Mouse (Mus musculus): ENCODE measurements around the gene Esrrg.

Esrrg gene

DNA sequence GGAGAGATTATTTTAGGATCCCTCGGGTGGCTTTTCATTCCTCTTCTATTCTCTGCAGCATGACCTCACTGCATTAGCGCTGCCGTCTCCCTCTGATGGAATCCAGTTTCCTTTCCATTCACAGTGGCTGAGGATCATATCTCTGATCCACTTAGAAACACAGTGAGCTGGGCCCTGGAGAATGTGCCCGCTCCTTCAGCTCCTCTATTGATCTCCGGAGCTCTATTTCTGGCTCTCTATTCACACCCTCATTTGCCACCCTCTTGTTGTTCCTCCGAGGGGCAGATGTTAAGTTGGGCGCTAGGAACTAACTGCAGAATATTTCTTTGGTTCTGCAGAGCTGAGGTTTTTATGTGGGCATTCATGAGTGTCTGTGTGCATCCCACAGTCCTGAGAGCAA is 228.3 kb downstream of the Esrrg start:
- DNase-seq, result no peak

DNA sequence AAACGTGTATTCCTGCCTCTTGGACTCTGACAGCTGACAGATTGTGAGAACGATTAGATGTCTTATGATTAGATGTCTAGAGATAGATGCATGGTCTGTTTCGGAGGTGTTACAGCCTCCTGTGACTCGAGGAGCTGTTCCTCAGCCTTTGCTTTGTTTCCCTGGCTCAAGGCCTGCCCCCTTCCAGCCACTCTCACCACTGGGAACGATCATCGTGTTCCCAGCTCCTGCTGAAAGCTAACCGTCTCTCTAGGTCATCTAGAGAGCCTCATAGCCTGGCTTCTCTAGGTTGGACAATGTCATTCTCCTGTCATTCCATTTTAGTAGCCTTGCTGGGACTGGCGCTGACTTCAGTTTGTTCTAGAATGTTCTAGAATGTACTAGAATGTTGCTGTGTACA is 233.0 kb downstream of the Esrrg start:
- no peak for DNase-seq

DNA sequence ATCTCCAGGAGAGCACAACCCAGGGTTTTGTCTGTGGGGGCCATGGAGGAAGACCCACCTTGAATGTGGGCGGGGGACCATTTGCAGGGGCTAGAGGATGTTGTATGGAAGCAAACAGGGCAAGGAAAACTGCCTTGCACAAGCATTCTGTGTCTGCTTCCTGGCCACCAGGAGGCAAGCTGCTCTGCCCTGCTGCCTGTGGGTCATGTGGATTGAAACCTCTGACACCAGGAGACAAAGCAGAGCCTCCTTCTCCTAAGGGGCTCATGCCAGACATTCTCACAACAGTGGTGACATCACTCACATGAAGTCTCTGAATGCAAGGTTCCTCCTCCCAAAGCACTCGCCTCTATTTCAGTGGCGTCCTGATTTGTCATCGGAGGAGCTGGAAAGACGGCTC is 234.1 kb downstream of the Esrrg start:
- no peak for DNase-seq

DNA sequence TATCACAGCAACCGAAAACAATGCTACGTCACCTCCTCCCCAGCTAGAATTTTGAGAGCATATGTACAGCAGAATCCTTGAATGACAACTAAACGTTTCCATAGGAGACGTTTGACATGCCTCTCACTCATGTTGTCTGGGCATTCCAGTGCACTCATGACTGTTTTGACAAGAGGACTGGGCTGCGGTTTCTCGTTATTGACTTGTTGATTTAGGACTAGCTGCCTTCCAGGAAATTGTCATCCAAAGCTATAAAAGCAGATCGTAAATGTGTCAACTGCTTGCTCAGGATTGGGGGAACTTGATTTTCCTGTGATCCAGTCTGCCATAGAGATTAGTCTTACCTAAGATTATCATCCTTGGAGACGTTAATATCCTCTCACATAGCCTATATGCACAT is 245.6 kb downstream of the Esrrg start:
- DNase-seq, result no peak

DNA sequence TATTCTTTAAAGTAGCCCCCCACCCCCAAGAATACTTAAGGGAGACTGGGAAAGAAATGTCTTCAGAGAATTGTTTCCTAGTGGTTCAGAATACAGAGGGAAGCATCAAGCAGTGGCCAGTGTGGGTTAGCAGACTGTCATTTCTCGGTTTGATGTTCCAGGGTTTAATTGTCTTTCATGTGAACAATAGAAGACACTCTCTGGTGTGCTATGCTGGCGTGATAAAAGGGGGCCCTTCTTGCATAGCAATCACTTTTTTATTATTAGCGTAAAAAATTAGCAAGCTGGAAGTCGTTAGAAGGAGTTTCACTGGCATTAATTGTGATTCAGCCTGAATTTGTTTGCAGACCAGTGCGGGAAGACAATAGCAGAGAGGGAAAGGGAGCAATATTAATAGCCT is 253.7 kb downstream of the Esrrg start:
- DNase-seq, result no peak

DNA sequence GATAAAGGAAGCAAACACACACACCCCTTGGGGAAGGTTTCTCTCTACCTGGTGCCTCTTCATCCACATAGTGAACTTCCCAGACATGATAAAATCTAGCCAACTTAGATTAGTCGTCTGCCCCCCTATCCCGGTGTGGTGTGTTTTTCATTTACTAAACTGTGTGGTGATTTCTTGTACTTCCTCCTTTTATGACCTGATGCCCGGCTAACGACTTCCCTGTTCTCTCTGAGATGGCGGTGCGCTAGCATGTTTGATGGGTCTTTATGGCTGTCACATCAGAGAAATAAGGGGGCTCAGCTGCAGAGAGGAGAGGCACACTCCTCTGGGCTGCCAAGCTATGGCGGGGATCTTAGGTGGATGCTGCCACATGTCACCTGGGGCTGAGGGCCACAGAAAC is 259.8 kb downstream of the Esrrg start:
- no peak for DNase-seq

DNA sequence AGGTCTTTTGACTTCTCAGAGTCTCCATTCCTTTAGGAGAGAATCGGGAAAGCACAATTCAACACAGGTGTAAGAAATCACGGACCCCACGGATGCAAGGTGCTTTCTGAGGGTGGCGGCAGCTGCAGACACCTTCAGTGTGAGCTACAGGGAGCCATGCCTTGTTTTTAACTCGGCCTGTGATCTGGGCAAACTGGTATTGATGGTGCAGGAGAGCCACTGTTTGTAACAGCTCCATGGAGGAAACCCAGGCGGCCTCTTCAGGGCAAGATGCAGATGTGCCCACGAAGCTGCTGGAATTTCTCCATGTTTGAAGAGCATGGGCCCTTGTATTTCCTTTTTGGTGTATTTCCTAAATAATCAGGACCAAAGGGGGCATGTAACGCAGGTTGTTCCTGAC is 263.6 kb downstream of the Esrrg start:
- DNase-seq, result no peak

DNA sequence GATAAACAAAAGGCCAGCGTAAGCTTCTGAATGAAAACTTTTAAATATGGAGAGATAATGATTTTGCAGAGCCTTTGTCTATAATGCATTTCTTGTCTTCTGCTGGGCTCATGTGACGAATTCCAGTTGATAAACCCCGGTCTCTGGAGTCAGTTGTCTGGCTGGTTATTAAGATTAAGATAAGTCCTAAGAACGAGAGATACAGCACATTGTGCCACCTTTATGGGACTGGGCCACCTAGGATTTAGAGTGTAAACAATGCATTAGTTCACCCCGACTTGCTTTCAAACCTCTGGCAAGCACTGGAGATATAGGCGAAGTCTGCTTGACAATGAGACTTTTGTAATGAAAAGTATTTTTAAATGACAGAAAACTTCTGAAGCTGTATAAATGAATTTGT is 264.2 kb downstream of the Esrrg start:
- DNase-seq, result no peak

DNA sequence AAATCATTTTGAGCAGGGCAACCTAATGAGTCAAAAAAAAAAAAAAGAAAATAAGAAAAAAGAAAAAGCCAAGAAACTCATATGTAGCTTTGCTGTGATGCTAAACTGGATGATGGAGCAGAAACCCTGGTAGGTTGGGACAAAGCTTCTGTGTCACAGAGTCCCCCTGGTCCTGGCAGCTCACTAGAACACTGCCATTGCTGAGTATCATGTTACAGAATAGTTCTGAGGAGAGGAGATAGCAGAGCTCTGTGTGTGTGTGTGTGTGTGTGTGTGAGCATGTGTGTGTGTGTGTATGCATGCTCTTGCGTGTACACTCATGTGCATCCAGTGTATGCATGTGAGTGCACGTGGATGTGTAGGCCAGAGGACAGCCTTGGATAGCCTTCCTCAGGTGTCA is 265.2 kb downstream of the Esrrg start:
- DNase-seq, result no peak

DNA sequence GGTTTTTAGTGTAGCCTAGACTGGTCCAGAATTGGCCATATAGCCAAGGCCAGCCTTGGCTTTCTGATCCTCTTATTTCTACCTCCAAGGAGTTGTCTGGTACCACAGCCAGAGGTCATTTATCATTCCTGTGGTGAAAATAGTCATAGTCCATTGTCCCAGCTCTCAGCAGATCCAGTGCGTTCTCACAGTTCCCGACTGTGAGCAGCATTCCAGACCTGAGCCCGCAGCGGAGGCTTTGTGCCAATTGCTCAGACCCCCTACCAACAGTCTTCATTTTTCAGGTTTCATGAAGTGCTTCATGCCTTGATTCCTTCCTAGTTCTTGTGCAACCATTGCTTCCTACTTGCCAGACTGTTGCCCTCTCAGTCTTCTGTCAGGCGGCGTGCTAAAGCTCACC is 278.7 kb downstream of the Esrrg start:
- DNase-seq, result no peak

DNA sequence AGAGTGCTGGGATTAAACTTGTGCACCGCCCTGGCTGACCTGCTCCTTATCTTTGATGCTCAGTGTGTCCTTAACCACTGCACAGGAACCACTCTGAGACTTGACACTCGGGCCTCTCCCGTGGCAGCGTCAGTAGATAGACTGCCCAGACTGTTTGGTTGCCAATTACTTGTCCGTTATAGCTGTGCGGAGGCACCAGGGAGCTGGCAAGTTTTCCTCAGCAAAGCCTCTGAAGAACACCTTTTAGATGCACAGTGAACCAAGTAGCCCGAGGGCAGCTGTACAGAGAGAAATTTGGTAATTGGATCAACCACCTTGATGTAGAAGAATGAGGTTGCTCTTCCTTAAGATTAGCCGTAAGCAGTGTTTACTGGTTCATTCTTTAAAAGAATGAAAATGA is 279.6 kb downstream of the Esrrg start:
- no peak for DNase-seq

DNA sequence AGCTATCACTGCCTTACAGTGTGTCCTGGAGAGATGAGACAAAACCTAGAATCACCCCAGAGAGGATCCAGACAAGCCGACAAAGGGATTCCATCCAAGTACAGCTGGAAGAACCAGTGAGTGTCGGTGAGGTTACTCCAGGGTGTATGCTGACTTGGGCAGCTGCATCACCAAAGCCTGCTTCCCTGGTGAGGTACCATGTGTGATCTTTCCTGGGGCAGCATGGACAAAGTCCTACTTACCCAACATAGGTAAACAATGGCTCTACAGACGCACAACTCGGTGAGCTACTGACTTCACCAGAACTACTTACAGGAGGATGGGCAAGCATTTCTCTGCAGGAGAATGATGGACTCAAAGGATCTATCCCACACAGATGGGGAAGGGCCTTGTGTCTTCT is 280.5 kb downstream of the Esrrg start:
- no peak for DNase-seq

DNA sequence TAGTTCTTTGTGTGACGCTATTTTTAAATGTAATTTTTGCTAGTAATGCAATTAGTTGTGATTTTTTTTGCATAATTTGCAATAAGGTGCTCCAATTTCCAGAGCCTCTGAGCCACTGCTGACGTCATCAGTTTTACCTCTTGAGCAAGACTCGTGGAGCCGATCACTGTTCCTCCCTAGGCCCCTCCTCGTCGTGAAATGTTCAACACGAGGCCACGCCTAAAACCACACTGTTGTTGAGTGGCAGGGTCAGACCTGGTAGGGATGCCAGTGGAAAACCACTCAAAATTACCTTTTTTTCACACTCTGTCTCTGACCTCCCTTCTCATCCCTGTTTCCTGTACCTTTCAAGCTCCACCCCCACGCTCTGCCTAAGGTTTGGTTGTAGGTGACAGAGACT is 282.7 kb downstream of the Esrrg start:
- DNase-seq, result no peak

DNA sequence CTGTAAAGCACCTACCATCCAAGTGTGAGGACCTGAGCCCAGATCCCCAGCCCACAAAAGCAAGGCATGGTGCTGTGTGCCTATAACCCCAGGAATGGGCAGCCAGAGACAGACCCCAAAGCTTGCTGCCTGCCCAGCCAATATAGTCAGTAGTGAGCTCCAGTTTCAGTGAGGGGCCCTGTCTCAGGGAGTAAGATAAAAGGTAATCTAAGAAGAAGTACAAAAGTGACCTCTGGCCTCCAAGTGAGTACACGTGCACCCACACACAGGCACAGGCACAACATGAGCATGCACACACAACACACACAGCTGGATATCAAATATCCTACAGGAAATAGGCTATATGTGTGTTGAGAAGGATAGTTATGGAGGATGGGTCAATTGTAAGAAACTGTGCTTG is 286.9 kb downstream of the Esrrg start:
- no peak for DNase-seq

DNA sequence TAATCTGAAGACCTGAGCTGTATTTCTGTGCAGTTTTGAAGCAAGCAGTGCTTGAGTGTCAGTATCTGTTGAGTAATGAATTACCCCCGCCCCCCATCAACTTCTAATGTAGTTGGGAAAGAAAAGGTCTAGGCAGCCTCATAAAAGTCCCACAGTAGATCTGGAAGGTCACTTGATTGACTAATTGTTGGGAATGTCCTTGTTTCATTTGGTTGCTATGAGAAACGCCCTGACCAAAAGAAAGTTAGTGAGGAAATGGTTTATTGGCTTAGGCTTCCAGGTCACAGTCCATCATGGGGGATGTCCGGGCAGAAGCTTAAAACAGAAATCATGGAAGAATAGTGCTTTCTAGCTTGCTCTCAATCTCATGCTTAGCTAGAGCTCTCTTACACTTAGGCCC is 287.7 kb downstream of the Esrrg start:
- no peak for DNase-seq

DNA sequence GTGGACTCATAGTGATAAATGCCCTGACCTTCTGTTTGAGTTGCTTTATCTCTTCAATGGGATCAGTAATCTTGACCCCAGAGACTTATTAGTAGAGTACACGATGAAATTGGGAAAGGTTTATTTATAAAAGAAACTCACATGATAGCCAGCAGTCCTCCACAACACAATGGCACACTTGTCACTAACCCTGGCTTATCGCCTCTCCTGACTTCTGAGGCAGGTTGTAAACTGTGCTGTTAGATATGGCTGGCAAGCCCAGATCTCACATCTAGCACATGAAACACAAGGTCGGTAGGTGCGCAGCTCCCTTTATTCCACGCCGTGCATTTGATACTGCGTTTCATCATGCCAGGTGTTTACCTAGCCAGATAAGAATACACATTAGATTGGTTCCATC is 288.3 kb downstream of the Esrrg start:
- no peak for DNase-seq

DNA sequence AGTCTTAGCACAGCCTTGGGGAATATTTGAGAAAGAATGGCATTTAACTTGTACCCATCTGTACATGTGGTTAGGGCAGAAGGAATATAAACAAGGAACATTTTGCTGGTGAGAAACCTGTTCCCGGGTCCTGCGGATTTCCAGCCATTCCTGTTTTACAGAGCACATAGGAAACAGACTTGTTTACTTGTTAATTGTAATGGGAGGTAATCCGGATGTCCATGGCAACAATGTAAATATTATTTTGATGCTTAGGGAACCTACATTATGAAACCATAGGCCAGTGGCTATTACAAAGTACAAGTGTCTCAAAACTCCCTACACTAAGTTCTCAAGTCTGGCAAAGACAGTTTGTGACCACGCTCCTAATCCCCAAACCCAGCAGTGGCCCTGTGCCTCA is 290.9 kb downstream of the Esrrg start:
- no peak for DNase-seq

DNA sequence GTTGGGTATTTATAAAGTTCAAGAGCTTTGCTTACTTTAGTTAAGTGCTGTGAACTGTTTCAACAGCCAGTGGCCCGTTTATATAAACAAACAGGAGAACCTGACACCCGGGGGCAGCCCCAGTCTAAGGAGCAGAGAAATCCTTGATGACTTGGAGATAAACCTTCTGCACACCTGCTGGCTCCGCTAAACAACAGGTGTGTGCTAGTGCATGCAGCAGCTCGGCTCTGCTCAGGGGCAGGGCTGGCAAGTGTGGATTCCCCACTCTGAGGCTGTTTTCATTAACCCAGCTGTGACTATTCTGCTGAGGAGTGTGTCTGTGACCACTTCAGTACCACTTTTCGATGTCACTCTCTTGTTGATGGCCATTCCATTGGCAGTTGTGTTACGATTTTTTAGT is 292.2 kb downstream of the Esrrg start:
- DNase-seq, result no peak

DNA sequence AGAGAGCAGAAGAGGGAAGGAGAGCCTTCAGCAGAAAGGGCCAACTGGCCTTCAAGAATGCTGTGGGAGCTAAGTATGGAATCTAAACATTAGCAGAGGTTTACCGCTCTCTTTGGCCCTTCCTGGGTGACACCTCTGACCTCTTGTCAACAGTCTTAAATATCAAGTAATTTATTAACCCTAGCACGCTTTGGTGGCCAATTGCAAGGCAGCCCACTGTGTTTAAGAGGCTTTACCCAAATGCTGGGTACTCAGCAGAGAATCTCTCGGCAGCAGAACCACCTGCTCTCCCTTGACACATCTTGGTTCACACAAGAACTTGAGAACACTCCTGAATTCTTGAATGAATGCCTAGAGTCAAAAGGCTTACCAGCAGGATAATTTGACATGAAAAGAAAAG is 293.6 kb downstream of the Esrrg start:
- DNase-seq, result peak; percentile 20

DNA sequence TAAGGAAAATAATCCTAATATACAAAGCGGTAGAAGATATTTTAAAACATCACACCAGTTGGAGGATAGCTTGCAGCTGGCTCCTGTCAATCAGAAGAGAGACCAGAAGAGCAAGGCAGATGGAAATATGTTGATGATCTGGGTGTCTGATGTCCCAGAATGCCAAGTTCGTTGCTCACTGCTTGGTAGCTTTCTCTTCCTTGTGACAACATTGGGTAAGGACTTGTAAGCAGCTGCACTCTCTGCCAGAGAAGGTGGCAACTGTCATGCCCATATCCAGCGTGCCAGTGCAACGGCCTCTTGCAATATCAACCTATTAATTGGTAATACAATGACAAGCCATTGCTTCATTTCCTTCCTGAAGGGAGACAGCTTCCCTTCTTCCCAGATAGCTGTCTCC is 296.1 kb downstream of the Esrrg start:
- no peak for DNase-seq

DNA sequence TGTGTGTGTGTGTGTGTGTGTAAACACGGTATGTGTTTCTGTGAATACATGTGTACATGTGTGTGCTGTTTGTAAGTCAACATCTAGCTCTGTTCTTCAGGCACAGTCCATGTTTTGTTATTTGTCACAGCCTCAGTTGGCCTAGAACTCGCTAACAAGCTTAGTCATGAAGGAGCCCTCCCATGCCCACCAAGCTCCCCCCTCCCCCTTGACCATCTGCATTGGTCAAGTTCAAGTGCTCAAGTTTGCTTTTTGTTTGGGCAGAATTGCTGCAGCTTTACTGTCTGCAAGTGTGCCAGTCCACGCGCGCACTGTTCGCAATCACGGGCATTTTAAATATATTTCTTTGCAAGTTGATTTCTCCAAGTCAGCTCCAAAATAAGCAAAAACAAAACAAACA is 298.8 kb downstream of the Esrrg start:
- DNase-seq, result no peak

DNA sequence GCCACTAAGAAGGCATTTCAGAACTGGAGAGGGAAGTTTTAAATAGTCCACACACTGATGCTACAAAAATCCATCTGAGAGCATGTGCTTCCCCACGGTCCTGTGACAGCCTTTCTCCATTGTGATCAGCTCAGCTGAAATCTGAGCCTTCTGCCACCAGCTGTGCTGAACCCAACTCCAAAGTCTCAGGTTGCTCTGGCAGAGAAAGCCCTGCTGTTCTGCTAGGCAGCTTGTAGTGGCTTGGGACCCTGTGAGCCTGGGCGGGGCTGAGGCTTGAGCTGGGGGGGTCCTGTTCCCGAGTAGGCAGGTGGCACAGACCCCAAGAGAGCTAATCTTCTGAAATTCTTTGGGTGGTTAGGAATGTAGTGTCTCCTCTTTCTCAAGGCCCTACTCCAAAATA is 299.3 kb downstream of the Esrrg start:
- no peak for DNase-seq

DNA sequence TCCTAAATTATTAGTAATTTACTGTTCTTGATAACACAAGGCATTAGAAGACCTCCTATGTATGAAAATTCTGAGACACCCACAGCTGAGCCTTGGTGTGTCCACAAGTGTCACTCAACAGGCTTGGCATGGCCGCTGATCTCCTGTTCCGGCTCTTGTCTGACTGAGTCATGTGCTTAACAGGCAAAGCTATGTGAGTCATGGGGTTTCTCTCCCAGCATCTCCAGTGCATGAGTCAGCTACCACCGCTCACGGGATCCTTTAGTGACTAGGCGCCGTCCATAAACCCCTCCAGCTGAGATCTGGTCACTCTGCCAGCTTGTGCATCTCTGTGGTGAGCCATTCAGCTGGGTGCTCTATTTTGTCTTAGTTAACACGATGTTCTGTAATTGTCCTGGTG is 302.1 kb downstream of the Esrrg start:
- no peak for DNase-seq

DNA sequence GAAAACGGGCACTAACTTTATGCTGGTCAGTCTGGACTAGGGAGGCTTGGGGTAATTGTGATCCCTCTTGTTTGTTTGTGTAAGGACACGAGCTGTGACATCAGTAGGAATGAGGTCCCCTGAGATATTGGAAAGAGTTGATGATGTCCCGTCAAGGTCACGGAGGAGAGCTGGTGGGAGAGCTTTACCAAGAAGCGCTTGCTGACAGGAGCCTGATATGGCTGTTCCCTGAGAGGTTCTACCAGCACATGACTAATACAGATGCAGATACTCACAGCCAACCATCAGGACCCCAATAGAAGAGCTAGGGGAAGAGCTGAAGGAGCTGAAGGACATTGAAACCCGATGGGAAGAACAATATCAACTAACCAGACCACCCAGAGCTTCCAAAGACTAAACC is 302.6 kb downstream of the Esrrg start:
- no peak for DNase-seq

DNA sequence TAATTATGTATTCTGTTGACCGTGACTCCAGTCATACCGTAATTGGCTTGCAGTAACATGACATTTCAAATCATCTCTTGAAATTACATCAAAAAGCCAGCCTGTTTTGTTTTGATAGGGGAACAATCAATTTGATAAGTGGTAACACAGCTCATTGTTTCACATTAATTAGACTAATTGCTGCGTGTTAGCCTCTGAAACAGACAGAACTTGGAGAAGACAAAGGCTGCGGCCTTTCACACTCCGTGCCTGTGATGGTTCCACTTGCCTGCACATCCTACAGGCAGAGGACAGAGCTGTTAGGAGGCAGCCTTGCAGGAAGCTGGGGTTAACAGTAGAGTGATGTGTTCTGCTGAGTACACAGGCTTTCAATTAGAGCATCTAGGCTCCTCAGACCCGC is 309.7 kb downstream of the Esrrg start:
- no peak for DNase-seq

DNA sequence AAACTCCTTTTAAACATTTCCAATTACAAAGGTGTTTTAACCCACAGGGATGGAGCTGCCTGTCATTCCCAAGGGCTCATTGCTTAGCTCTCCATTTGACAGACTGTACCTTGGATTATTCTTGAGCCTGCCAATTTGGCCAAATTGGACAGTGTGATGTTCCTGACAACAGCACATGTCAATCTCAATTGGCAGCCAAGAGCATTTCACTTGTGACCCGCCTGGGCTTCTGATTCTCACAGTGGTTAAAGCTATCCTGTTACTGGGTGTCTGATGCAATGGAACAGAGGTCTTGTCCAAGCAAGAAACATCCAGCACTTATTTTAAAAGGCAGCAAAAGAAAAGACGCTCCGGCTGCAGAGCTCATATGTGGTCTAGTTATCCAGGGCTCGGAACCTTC is 310.3 kb downstream of the Esrrg start:
- DNase-seq, result no peak
